Mouse (Mus musculus): ENCODE measurements around the gene Txnrd1. TPM values are rescaled to one million over a fixed set of nuclear protein-coding genes. Genes with fewer than 3 reads are reported as not detected.

The Txnrd1 gene
- polyA plus RNA-seq, 1 experiment, result 115 TPM

DNA sequence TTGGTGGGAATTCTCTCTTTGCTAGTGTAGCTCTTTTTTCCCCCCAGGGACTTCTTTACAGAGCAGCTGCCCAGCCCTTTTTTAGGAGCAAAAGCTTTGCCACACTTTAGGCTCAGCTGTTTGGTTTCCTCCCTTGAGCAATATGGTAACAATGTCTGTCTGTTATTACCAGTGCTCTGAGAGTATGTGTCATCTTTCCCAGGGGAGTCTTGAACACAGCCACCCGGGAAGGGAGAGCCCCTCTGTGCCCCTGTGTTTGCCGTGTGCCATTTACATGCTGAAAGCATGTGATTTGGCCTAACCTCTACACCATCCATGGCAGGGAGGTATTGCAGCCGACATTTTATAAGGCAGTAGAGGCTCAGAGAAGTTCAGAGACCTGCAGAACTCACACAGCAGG, 29.4 kb upstream of the Txnrd1 start:
- DNase-seq (ENCODE audit: low read depth), result no peak
- TF ChIP-seq POLR2A (IDR thresholded peaks at IDR 0.05; ENCODE audit: borderline replicate concordance, extremely low read depth, insufficient read depth, insufficient read length, poor library complexity, severe bottlenecking) (no peak), CTCF (IDR thresholded peaks at IDR 0.05; ENCODE audit: borderline replicate concordance, extremely low read depth, insufficient read depth, insufficient read length) (no peak)

DNA sequence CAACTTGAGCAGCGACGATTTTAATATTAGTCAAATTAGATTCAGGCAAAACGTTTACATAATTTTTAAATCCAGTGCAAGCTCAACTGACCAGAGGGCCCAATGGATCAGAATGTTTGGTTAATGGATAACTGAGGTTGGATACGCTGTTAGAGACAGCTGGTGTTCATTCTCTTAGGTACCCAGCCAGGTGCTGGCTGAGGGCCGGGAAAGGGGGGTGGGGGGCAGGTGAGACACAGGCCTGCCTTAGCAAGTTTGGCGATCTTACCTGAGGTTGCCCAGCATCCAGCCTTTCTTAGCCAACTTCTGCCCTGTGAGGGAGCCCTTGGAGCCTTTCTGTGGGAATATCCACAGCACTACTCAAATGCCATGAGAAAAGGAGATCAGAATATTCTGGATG, 28.6 kb upstream of the Txnrd1 start:
- TF ChIP-seq CTCF (IDR thresholded peaks at IDR 0.05; ENCODE audit: borderline replicate concordance, extremely low read depth, insufficient read depth, insufficient read length) (no peak), POLR2A (IDR thresholded peaks at IDR 0.05; ENCODE audit: borderline replicate concordance, extremely low read depth, insufficient read depth, insufficient read length, poor library complexity, severe bottlenecking) (no peak)
- DNase-seq (ENCODE audit: low read depth), result no peak

DNA sequence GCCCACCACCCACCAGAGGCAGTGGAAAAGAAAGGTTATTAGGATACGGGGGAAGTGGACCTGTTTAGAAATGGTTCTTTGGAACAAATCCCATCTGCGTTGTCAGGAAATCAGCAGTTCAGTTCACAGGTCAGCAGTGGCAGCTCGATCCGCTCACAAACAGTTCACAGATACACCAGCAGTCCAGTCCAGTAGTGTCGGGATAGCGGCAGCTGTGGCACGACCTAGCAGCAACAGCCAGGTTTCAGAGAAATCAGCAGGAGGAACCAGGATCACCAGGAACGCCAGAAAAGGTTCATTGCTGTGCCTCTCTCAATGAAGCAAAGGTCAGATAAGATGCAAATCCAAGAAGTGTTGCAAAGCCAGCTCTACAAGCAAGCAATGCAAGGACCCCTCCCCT, 27.3 kb upstream of the Txnrd1 start:
- TF ChIP-seq CTCF (IDR thresholded peaks at IDR 0.05; ENCODE audit: borderline replicate concordance, extremely low read depth, insufficient read depth, insufficient read length) (no peak), POLR2A (IDR thresholded peaks at IDR 0.05; ENCODE audit: borderline replicate concordance, extremely low read depth, insufficient read depth, insufficient read length, poor library complexity, severe bottlenecking) (no peak)
- no peak for DNase-seq (ENCODE audit: low read depth)

DNA sequence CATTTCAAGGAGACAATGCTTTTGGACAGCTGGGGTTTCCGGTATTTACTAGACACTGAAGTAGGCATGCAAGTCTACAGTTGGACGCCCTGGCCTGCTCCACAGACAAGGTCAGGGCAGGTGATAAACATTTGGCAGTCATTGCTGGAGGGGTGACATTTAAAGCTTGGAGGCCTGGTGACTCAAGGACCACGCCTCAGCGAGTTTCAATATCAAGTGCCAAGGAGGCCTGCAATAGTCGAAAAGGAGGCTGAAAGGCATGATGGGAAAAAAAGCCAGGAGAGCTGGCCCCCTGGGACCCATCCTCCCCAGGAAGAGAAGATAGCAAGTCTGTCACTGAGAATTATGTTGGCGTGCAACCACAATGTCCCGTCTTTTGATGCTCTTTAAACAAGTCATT, 26.5 kb upstream of the Txnrd1 start:
- TF ChIP-seq CTCF (IDR thresholded peaks at IDR 0.05; ENCODE audit: borderline replicate concordance, extremely low read depth, insufficient read depth, insufficient read length) (no peak), POLR2A (IDR thresholded peaks at IDR 0.05; ENCODE audit: borderline replicate concordance, extremely low read depth, insufficient read depth, insufficient read length, poor library complexity, severe bottlenecking) (no peak)
- DNase-seq (ENCODE audit: low read depth), result no peak

DNA sequence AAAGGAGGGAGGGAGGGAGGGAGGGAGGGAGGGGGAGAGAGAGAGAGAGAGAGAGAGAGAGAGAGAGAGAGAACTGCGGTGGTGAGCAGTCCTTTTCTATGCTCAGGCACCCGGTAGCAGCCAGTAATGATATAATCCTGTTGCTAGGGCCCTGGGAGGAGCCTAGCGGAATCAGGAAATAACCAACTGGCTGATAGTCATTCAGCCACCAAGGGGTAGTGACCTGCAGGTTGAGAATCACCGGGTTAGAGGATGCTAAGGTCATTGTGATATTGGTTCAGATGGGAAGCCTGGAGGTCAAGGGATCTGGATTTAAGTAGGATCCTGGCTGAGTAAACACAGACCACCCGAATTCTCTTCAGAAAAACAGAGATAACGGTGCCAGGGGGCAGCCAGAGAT, 25.6 kb upstream of the Txnrd1 start:
- no peak for DNase-seq (ENCODE audit: low read depth)
- no peak for TF ChIP-seq CTCF (IDR thresholded peaks at IDR 0.05; ENCODE audit: borderline replicate concordance, extremely low read depth, insufficient read depth, insufficient read length)
- no peak for TF ChIP-seq POLR2A (IDR thresholded peaks at IDR 0.05; ENCODE audit: borderline replicate concordance, extremely low read depth, insufficient read depth, insufficient read length, poor library complexity, severe bottlenecking)

DNA sequence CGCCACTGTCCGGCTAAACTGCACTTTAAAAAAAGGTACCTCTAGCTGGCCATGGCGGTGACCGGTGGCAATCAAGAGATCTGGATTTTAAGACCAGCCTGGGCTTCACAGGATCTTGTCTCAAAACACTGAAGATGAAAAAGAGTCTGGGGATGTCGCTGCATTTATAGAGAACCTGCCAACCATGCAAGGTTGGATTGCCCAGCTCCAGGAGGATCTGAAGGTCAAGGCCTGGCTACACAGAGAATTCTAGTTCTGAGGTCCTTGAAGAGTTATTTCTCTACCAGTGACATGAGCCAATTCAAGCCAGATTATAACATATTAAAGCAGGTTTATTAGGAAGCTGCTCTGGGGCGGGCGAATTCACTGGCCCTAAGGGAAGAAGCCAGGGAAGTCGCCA, 24.9 kb upstream of the Txnrd1 start:
- no peak for DNase-seq (ENCODE audit: low read depth)
- no peak for TF ChIP-seq POLR2A (IDR thresholded peaks at IDR 0.05; ENCODE audit: borderline replicate concordance, extremely low read depth, insufficient read depth, insufficient read length, poor library complexity, severe bottlenecking)
- TF ChIP-seq CTCF (IDR thresholded peaks at IDR 0.05; ENCODE audit: borderline replicate concordance, extremely low read depth, insufficient read depth, insufficient read length), result no peak

DNA sequence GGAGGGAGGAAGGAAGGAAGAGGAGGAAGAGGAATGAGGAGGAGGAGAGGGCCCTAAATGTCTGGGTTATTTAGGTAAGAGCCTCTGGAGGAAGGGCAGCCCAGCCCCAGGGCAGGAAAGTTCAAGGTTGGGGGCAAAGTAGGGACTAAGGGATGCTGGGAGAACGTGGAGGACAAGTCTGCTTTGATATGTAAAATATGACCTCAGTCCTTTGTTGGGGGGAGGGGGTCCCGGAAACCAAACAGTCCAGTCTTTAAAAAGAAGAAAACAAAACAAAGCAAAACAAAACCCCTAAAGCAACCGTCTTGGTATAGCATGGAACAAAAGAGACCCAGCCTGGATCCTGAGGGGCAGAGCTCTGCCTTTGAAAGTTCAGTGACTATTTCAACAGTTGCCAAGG, 24.4 kb upstream of the Txnrd1 start:
- TF ChIP-seq POLR2A (IDR thresholded peaks at IDR 0.05; ENCODE audit: borderline replicate concordance, extremely low read depth, insufficient read depth, insufficient read length, poor library complexity, severe bottlenecking) (no peak), CTCF (IDR thresholded peaks at IDR 0.05; ENCODE audit: borderline replicate concordance, extremely low read depth, insufficient read depth, insufficient read length) (no peak)
- DNase-seq (ENCODE audit: low read depth), result peak; percentile 21

DNA sequence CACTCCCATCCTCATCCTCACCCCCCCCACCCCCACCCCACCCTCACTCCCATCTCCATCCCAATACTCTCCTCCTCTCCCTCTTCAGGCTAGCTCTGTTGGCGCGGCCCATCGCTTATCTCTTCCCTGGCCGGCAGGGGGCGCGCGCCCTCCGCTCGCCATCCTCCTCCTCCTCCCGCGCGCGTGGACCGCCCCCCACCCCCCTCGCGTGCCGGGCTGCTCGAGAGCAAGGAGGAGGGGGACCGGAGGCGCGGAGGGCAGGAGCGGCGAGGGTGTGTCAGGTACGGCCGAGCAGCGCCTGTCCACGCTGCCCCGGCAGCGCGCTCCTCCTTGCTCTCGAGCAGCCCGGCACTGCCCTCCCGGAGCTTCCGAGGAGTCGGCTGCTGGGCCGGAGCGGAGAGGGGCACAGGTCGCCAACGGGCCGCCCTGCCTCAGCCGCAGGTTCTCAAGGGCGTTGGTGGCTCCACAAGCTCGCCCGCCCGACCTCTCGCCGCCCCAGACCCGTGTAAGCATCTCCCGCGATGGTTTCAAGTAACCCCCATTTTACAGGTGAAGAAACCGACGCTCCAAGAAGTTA, 21.8 kb upstream of the Txnrd1 start:
- peak; percentile 84 for DNase-seq (ENCODE audit: low read depth)
- TF ChIP-seq POLR2A (IDR thresholded peaks at IDR 0.05; ENCODE audit: borderline replicate concordance, extremely low read depth, insufficient read depth, insufficient read length, poor library complexity, severe bottlenecking) (no peak), CTCF (IDR thresholded peaks at IDR 0.05; ENCODE audit: borderline replicate concordance, extremely low read depth, insufficient read depth, insufficient read length) (peak; percentile 87)

DNA sequence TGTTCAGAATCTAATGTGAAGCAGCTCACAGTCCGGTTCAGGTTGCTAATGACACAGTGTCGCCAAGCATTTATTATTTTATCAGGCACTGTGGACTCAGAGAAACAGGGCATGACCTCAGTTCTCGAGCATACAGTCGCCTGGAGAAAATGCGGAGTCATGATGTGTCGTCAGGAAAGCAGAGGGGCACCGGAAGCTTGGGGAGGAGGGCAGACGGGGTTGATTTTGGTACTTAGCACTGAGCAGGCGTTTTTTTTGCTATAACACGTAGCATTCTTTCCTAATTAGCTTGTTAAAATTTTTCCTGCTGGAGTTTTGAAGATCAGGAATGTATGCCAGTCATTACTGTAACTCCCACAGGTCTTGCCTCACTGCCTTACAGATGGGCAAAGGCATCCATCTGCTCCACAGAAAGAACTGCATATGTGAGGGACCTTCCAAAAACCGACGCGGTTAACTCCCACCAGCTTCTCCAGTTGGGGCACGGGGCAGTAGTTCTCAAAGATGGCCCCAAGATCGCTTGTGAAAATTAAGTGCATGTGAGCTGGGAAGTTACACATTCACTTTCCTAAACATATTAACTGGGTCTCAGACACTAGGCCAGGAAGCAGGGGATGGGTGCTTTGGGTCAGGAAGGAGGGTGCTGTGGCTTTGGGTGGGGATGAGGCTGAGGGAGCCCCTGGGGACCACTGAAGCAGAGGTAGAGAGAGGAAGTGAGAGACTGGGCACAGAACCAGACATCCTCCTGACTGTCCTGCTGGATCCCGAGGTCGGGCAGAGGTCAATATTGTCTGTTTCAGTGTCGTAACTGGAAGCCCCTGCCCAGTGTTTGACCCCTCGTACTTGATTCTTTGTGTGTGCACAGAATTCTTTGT, 19.4 kb upstream of the Txnrd1 start:
- peak; percentile 45 for DNase-seq (ENCODE audit: low read depth)
- TF ChIP-seq POLR2A (IDR thresholded peaks at IDR 0.05; ENCODE audit: borderline replicate concordance, extremely low read depth, insufficient read depth, insufficient read length, poor library complexity, severe bottlenecking), result no peak
- TF ChIP-seq CTCF (IDR thresholded peaks at IDR 0.05; ENCODE audit: borderline replicate concordance, extremely low read depth, insufficient read depth, insufficient read length), result no peak

DNA sequence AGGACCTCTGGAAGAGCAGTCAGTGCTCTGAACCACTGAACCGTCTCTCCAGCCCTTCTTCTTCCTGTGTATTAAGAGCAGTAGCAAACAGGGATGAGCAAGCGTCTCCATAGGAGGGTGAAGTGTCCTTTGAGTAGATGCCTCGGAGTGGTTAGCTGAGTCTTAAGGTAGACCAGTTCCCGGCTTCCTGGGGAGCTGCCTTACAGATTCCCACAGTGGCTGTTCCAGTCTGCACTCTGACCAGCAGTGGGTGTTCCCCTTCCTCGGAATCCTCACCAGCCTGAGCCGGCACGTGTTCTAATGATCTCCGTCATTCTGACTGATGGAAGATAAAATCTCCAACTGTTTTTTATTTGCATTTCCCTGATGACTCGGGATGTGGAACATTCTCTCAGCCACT, 17.3 kb upstream of the Txnrd1 start:
- DNase-seq (ENCODE audit: low read depth), result no peak
- TF ChIP-seq POLR2A (IDR thresholded peaks at IDR 0.05; ENCODE audit: borderline replicate concordance, extremely low read depth, insufficient read depth, insufficient read length, poor library complexity, severe bottlenecking) (no peak), CTCF (IDR thresholded peaks at IDR 0.05; ENCODE audit: borderline replicate concordance, extremely low read depth, insufficient read depth, insufficient read length) (no peak)

DNA sequence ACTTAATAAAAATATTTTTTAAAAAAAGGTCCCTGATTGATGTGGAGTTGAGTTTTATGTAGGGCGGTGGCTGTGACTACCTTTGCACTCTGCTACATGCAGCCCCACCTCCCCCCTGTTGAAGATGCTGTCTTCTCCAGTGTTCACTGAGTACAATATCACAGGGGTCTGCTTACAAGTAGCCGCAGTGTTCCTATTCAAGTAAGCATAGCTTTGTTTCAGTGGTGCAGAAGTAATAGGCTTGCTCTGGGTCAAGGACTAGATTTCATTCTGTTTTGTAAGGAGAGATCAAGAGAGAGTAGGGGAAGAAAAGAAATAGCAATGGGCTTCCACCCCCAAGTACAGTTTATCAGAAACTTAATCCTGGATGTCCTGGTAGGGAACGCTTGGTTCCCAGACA, 16.2 kb upstream of the Txnrd1 start:
- no peak for TF ChIP-seq CTCF (IDR thresholded peaks at IDR 0.05; ENCODE audit: borderline replicate concordance, extremely low read depth, insufficient read depth, insufficient read length)
- no peak for TF ChIP-seq POLR2A (IDR thresholded peaks at IDR 0.05; ENCODE audit: borderline replicate concordance, extremely low read depth, insufficient read depth, insufficient read length, poor library complexity, severe bottlenecking)
- peak; percentile 52 for DNase-seq (ENCODE audit: low read depth)

DNA sequence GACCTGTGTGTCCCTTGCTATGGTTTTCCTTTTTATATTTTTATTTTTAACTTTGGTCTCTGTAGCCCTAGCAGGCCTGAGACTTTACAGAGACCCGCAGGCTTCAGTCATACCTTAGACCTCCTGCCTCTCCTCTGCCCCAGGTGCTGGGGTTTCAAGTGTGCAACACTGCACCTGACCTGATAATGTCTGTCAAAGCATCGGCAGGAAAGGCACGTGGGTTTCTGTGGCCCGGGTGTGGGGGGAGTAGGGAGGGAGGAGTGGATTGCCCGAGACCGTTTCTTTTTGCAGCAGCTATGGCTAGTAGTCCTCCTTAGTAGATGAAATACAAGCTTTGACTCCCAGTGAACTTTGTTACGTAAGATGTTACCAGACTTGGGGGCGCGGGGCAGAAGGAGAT, 15.8 kb upstream of the Txnrd1 start:
- no peak for TF ChIP-seq CTCF (IDR thresholded peaks at IDR 0.05; ENCODE audit: borderline replicate concordance, extremely low read depth, insufficient read depth, insufficient read length)
- no peak for TF ChIP-seq POLR2A (IDR thresholded peaks at IDR 0.05; ENCODE audit: borderline replicate concordance, extremely low read depth, insufficient read depth, insufficient read length, poor library complexity, severe bottlenecking)
- no peak for DNase-seq (ENCODE audit: low read depth)

Data from brain, embryonic 14.5 days (tissue).